Mouse (Mus musculus) adrenal gland, postnatal 0 days (tissue): Measurements from ENCODE around the gene Olfr494. TPM values are rescaled to one million over a fixed set of nuclear protein-coding genes. Genes with fewer than 3 reads are reported as not detected.

Experiments
- polyA plus RNA-seq: library from polyadenylated mRNA; unstranded; fragments of >200 nt; fragmentation: Nextera tagmentation; extraction: Ambion mirVana; gene quantifications from 2 replicates; pipeline ENCODE4 v1.2.1, GENCODE M21; 2015

Olfr494 gene
- not detected in 2 replicates for polyA plus RNA-seq

DNA sequence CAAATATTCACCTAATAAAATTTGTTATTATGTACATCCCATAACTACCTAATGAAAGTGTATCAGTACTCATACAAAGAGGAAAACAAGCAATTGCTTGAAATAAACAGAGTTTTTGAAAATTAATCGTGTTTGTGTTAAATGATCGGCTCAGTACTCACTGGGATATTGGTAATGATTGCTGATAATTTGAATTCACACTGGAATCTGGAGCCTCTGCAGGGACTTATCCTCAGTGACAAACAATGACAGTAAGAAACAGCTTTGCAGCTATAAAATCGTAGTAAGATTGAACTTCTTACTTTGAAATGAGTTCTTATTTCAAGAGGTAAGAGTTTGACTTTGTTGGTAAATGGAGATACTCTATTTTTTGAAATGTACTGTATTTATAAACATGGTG lies at the start of gene Olfr494:
Gene Olfr494 (plus strand): TSS at position 301 of the 400 bp plus-strand sequence.

DNA sequence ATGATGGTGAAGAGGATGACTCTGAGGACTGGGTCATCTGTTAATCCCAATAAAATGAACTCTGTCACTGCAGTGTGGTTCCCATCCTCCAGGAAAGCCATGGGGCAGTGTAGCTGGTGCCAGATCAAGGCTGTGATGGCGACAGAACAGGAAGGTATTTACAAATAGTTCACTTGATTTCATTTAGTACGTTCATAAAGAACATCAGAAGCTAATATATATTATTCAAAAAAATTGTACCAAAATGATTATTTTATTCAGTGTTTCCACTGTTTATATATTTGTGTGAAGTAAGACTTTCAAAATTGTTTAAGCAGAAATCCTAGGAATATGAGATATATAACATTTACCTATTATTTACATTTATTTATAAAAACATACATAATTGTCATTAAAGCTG lies 41.6 kb upstream of the Olfr494 start, which contains the start of gene Olfr492:
Gene Olfr492 (minus strand): TSS at position 101 of the 400 bp plus-strand sequence.

DNA sequence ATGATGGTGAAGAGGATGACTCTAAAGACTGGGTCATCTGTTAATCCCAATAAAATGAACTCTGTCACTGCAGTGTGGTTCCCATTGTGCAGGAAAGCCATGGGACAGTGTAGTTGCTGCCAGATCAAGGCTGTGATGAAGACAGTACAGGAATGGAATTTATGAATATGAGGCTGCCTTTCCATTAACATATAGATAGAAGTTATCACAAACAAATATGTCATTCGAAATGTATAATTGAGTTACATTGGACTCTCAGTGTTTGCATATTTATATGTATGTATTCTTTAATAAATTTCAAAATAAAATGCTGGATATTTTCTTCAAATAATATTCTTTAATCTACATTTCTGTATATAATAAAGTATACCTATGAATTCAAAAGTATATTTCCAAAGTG lies 18.3 kb upstream of the Olfr494 start, which contains the start of gene Olfr493:
Gene Olfr493 (minus strand): TSS at position 101 of the 400 bp plus-strand sequence.

DNA sequence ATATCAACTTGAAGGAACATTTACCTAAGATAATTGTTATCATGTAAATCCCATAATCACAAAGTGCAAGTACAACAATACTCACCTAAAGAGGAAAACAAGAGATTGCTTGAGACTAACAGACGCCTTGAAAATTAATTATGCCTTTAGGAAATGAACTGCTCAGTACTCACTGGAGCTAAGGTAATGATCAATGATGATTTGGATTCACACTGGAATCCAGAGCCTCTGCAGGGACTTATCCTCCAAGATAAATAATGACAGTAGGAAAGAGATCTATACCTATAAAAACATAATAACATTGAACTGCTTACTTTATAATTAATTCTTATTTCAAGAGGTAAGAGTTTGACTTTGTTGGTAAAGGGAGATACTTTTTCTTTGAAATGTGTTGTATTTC lies 27.7 kb downstream of the Olfr494 start, which contains the start of gene Olfr495:
Gene Olfr495 (plus strand): TSS at position 301 of the 400 bp plus-strand sequence.

Other genes with a start within 250 kb of the Olfr494 start
- not detected in 2 replicates for gene Olfr484, start 237.9 kb upstream of the Olfr494 start, polyA plus RNA-seq
- gene Olfr485, start 205.5 kb upstream of the Olfr494 start, polyA plus RNA-seq = not detected in 2 replicates
- not detected in 2 replicates for gene Olfr486, start 192.6 kb upstream of the Olfr494 start, polyA plus RNA-seq
- gene Olfr487, start 150.7 kb upstream of the Olfr494 start, polyA plus RNA-seq = not detected in 2 replicates
- gene Olfr488, start 107.0 kb upstream of the Olfr494 start, polyA plus RNA-seq = not detected in 2 replicates
- gene Olfr490, start 76.4 kb upstream of the Olfr494 start, polyA plus RNA-seq = not detected in 2 replicates
- not detected in 2 replicates for gene Olfr491, start 51.9 kb upstream of the Olfr494 start, polyA plus RNA-seq
- not detected in 2 replicates for gene Olfr492, start 41.7 kb upstream of the Olfr494 start, polyA plus RNA-seq
- not detected in 2 replicates for gene Olfr493, start 18.4 kb upstream of the Olfr494 start, polyA plus RNA-seq
- not detected in 2 replicates for gene Olfr495, start 27.8 kb downstream of the Olfr494 start, polyA plus RNA-seq
- not detected in 2 replicates for gene Olfr497, start 55.1 kb downstream of the Olfr494 start, polyA plus RNA-seq
- gene Olfr498, start 100.0 kb downstream of the Olfr494 start, polyA plus RNA-seq = not detected in 2 replicates
- gene Olfr502, start 159.7 kb downstream of the Olfr494 start, polyA plus RNA-seq = not detected in 2 replicates
- not detected in 2 replicates for gene Olfr503, start 179.2 kb downstream of the Olfr494 start, polyA plus RNA-seq
- not detected in 2 replicates for gene Olfr504, start 200.5 kb downstream of the Olfr494 start, polyA plus RNA-seq
- not detected in 2 replicates for gene Olfr506, start 245.5 kb downstream of the Olfr494 start, polyA plus RNA-seq